Mouse (Mus musculus): ENCODE data around the gene Cfap20.
"Not testable (repeated sequence)": the region's sequence is repeated elsewhere in the genome, so short reads cannot be mapped to it uniquely, and the experiment has no call there.

Cfap20 gene

GRCm38 (mm10) chr8:95422193-95422810 lies 12.4 kb downstream of the Cfap20 start:
- DNase-seq (ENCODE audit: low spot score), result no peak

DNA sequence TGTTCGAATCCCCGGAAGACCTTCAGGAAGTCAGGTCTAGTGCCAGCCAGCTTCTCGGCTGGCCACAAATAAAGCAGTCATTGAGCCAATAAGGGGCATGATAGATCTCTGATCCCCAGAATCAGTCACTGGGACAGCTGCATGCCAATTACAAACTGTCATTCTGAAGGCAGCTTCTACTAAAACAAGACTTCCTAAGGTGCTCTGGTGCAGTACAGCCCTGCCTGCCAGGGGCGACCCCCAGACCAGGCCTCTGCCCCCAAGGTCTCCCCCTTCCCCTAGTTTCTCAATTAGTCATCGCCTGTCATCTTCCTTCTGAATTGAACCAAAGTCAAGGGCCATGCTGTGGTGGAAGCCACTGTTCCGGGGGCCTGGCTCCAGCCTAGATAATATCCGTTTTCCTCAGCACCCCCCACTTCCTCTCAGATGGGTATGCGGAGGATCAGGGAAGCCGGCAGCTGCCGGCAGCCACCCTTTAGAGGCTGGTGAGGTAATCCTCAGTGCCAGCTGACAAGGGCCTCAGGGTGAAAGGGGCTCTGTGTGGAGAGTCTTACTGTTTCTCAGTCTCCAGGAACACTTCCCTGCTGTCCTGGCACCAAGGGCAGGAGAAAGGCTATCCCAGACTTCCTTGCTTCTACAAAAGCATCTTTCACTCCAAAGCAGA lies 23.2 kb downstream of the Cfap20 start:
- no peak for DNase-seq (ENCODE audit: low spot score)

DNA sequence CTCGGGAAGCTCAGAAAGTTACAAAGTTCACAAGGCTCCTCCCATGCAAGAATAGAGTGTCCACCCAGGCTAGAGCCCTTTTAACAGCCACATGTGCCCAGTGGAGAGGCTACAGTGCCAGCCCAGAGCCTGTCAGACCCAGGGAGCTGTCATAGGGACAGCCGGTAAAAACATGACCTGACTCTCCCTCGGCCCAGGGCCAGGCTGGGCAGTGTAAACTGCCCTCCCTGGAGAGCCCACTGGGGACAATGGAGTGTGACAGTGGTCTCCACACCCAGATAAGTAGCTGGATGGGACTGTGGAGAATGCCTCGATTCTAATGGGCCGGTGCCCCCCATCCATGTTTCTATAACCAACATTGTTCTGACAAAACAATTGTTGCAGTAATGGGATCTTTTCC lies 25.2 kb downstream of the Cfap20 start:
- no peak for DNase-seq (ENCODE audit: low spot score)

- DNase-seq (ENCODE audit: low spot score), result no peak
Observed at GRCm38 (mm10) chr8:95401091-95401490, 33.6 kb downstream of the Cfap20 start.

GRCm38 (mm10) chr8:95399131-95399530 lies 35.5 kb downstream of the Cfap20 start:
- DNase-seq (ENCODE audit: low spot score), result no peak

GRCm38 (mm10) chr8:95397201-95397600 lies 37.5 kb downstream of the Cfap20 start:
- DNase-seq (ENCODE audit: low spot score), result no peak

DNA sequence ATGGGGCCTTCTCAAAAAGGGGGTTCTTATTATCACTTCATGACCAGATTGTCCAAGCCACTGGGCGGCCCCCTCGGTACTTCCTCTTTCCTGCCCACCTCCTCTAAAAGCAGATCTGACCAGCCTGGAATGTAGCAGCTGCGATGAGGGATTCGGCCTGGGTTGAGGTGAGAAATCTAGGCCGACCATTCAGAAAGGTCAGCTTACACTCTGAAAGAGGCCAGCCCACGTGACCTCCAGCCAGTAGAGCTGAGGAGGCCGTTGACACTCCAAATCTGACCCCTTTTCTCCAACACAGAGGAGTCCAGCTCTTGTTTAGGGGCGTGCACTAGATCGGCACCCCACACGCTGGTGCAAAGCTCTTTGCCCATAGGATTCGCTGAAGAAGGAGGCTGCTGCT lies 37.9 kb downstream of the Cfap20 start:
- DNase-seq (ENCODE audit: low spot score), result no peak

DNA sequence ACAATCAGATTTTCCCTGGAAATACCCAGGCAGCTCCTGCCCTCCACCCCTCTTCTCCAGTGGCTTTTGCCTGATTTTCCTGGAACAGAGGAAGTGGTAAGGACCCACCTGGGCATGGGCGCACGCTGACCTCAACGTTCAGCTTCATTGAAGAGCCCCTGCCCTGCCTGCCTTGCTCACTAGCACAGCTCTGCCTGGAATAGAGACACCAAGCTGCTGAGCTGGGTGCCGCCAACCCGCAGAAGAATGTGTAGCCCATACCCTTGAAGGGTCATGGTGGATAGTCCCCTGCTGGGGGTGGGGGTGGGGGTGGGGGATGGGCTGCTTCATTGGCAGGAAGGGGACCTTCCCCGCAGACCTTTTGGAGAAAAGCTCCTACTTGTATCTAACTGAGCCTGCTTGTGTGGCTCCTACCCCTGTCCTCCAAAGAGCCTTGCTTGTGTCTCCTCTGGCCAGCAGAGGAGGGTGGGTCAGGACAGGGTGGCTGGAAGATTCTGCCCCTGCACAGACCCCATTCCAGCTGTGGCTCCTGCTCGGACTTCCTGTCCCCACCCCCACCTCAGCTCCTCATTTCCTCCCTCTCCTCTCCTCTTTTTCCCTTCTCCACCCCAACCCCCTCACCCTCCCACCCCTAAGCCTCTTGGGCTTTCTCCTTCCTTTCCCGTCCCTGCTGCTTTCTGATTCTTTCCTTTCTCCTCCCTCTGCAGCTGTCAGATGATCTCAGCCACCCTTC lies 39.3 kb downstream of the Cfap20 start:
- DNase-seq (ENCODE audit: low spot score), result no peak

GRCm38 (mm10) chr8:95392604-95393003 lies 42.1 kb downstream of the Cfap20 start:
- no peak for DNase-seq (ENCODE audit: low spot score)

DNA sequence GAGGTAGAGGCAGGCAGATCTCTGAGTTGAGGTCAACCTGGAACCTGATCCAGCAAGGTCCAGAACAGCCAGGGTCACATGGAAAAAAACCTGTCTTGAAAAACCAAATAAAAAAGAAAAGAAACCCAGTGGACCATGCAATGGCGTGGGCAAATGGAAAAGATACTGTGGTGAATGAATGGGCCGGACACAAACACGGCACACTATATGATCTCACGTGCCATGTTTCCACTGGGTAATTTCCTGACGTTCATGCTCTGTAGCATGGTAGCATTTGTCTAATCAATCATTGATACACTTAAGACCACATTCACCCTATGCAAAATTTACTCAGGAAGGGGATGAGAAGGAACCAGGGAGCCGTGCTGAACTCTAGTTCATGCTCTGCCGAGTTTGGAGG lies 43.6 kb downstream of the Cfap20 start:
- no peak for DNase-seq (ENCODE audit: low spot score)

DNA sequence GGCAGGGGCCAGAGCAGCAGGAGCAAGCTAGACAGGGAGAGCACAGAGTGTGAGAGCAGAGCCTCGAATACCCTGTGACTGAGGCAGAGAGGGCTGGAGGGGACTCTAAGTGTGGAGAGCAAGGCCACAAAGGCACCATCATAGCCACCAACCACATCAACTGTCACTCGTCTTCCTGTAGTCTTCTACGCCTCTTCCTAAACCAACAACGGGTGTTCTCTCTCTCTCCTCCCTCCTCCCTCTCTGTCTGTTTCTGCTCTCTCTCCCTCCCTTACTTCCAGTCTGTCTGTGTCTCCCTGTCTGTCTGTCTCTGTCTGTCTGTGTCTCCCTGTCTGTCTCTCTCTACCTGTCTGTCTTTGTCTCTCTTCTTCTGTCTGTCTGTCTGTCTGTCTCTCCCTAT lies 44.4 kb downstream of the Cfap20 start:
- DNase-seq (ENCODE audit: low spot score), result no peak

DNA sequence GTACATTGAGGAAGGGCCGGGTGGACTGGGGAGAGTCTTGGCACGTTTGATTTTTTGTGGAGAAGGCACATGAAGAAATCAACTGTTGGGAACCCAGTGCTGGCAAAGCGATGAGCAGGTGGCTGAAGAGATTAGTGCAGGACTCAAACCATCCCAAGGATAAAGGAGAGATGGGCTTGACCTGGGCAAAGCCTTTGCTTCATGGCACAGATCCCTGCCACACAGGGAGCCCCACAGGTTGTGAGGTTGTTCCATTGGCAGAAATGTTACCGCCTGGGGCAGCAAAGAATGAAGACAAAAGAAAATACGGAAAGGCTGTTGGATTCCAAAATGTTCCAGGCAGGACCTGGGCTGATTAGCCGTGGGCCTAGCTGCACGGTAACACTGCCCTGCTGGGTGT lies 46.7 kb downstream of the Cfap20 start:
- DNase-seq (ENCODE audit: low spot score), result no peak

- DNase-seq (ENCODE audit: low spot score), result no peak
Observed at GRCm38 (mm10) chr8:95387221-95387620, 47.4 kb downstream of the Cfap20 start.

DNA sequence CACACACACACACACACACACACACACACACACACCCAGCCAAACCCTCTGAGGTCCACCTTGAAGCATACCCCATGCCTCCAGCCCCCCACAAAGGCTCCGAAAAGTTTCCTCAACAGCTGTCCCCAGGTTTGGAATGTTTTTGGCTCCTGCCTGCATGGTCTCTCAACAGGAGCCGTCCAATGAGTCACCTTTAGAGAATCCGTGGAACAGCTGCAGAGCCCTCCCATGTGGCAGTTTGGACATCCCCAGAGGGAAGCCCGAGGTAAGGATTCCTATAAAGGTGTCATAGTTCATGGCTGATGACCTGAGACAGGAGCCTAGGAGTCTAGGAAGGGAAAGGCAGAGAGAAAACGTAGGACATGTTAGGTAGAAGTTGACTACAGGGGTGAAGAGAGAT lies 48.6 kb downstream of the Cfap20 start:
- no peak for DNase-seq (ENCODE audit: low spot score)

GRCm38 (mm10) chr8:95384501-95384900 lies 50.2 kb downstream of the Cfap20 start:
- no peak for DNase-seq (ENCODE audit: low spot score)

GRCm38 (mm10) chr8:95381595-95381994 lies 53.1 kb downstream of the Cfap20 start:
- DNase-seq (ENCODE audit: low spot score), result no peak

DNA sequence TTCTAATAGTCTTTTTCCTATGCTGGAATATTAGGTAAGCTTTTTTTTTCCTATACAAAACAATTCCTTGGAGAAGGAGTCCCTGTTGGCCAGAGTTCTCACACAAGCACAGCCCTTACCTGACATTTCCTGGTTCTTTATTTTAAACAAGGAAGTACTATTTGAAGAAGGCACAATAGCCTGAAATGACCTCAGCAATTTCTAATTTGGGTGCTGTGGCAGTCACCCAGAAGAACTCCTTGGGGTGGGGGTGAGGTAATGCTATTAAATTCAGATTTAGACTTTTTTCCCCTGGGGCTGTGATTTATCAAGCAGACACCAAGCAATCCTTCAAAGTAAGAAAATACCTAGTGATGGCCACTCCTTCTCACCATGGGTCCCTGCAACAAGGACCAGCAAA lies 53.7 kb downstream of the Cfap20 start:
- no peak for DNase-seq (ENCODE audit: low spot score)

- DNase-seq (ENCODE audit: low spot score), result not testable (repeated sequence)
Observed at GRCm38 (mm10) chr8:95378928-95379327, 55.7 kb downstream of the Cfap20 start.

GRCm38 (mm10) chr8:95377863-95378291 lies 56.8 kb downstream of the Cfap20 start:
- DNase-seq (ENCODE audit: low spot score), result no peak

DNA sequence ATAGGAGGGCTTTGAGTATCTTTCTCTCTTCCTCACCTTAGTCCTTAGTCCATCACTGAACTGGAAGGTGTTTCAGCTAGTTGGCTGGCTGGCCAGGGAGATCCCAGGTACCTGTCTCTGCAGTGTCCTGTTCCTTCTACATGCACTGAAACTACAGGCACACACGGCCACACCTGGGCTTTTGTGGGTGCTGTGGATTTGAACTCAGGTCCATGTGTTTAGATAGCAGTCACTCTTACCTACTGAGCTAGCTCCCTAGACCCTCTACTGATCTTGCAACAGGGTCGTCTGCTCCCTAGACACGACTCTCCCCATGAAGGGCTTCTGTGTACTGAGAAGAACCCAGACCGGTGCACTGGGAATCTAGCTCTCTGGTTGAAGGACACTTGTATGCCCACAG lies 57.6 kb downstream of the Cfap20 start:
- DNase-seq (ENCODE audit: low spot score), result no peak

DNA sequence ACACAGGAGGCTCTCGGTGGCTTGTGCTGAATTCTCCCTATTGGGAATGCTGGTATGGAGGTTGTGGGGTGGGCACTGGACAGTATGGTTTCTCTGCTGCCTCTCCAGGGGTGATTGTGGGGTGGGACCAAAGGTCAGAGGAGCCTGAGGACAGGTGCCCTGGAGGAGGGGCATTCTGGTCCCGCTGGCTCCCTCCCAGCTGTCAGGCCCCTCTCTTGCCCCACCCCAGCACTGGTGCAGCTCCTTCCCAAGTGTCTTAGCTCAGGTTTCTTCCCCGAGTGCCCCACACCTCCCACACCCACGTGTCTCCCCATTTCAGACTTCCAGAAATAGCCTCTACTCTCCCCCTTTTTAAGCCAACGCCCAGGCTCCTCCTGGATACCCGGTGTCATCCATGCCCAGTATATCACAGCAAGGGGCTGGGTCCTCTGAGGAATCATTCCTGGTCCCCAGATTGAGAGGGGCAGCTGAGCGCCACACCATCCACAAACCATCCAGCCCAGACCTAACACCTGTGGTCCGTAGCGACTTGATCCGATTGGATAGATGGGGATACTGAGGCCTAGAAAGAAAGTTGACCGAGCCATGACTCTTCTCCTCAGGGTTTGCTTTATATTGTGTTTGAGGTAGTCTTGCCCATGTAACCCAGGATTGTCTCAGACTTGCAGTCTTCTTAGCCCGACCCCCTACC lies 58.2 kb downstream of the Cfap20 start:
- no peak for DNase-seq (ENCODE audit: low spot score)

DNA sequence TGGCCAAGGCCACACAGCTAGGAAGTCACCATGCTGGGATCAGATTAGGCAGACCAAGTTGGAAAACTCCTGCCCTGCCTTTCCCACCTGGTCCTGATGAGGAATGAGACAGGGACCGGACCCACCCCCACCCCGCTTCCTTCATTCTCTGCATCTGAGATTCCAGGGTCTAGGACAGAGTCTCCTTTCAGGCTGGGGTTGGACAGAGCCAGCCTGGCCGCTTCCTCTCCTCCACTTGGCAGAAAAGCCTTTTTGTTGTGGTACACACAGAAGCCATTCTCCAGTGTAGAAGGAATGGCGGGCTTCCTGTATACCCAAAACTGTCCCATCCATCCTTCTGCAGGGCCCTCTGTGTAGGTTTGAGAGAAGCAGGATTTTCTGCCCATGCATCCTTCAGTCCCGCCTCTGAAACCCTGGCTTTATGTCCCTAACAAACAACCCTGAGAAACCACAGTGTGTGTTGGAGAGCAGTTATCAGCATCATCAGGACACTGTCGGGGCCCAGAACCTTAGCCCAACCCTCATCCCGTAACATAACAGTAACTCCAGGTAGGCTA lies 59.2 kb downstream of the Cfap20 start:
- no peak for DNase-seq (ENCODE audit: low spot score)

Measured in left cerebral cortex, adult 11 months (tissue).